Mouse (Mus musculus) C2C12 (cell line): ENCODE results near the gene Plekhh2. TPM values are rescaled to one million over a fixed set of nuclear protein-coding genes. Genes with fewer than 3 reads are reported as not detected.

ENCODE experiments used
- H3K27me3 ChIP-seq: one replicate; pipeline ENCODE4 v1.6.1; 2011; ENCODE audit not compliant: control insufficient read depth, insufficient read depth, insufficient read length
- H3K36me3 ChIP-seq: one replicate; pipeline ENCODE4 v1.6.1; 2011; ENCODE audit not compliant: control insufficient read depth, insufficient read depth
- H3K4me3 ChIP-seq: one replicate; pipeline ENCODE4 v1.5.1; 2011; ENCODE audit warnings: mild to moderate bottlenecking, control low read depth; ENCODE audit not compliant: poor library complexity, insufficient read depth, severe bottlenecking
- H3K79me2 ChIP-seq: one replicate; pipeline ENCODE4 v1.6.1; 2011; ENCODE audit not compliant: control insufficient read depth, insufficient read depth
- H3K79me3 ChIP-seq: one replicate; pipeline ENCODE4 v1.6.1; 2011; ENCODE audit warnings: low read depth, control low read depth
- H3ac ChIP-seq: one replicate; pipeline ENCODE3; 2011; ENCODE audit warnings: low read depth; ENCODE audit not compliant: control insufficient read depth, insufficient read length
- CEBPB ChIP-seq: IDR thresholded peaks from one replicate; pipeline ENCODE4 v1.6.1; 2011; ENCODE audit warnings: low read depth, mild to moderate bottlenecking, control low read depth, moderate library complexity
- CTCF ChIP-seq: IDR thresholded peaks from one replicate; pipeline ENCODE4 v1.5.1; 2011; ENCODE audit not compliant: control insufficient read depth, insufficient read depth, insufficient read length
- FOSL1 ChIP-seq: IDR thresholded peaks from one replicate; pipeline ENCODE4 v1.8.0; 2011; ENCODE audit warnings: mild to moderate bottlenecking, low read length; ENCODE audit not compliant: poor library complexity, insufficient read depth, severe bottlenecking
- MAX ChIP-seq: IDR thresholded peaks from one replicate; pipeline ENCODE4 v1.6.1; 2011; ENCODE audit warnings: mild to moderate bottlenecking, control low read depth
- MYOD1 ChIP-seq: IDR thresholded peaks from one replicate; pipeline ENCODE4 v1.6.1; 2011; ENCODE audit warnings: low read depth; ENCODE audit not compliant: control insufficient read depth, insufficient read length
- MYOG ChIP-seq: IDR thresholded peaks from one replicate; pipeline ENCODE4 v1.6.1; 2011; ENCODE audit not compliant: control insufficient read depth, insufficient read length; ENCODE audit errors: extremely low read depth
- USF1 ChIP-seq: IDR thresholded peaks from one replicate; pipeline ENCODE4 v1.6.1; 2011; ENCODE audit warnings: low read depth, mild to moderate bottlenecking, control low read depth, moderate library complexity
- polyA plus RNA-seq: library from polyadenylated mRNA; unstranded; fragments of >200 nt; fragmentation: generic; extraction: Trizol; gene quantifications from one replicate; pipeline ENCODE4 v1.2.1, GENCODE M21; 2012; ENCODE audit warnings: missing spikeins

Gene Plekhh2
- polyA plus RNA-seq, 1 experiment, result 8.7 TPM

GRCm38 (mm10) chr17:84601805-84602204 lies 90.1 kb downstream of the Plekhh2 start:
- no peak for TF ChIP-seq FOSL1
- no peak for TF ChIP-seq MYOG
- TF ChIP-seq CTCF, result no peak
- no peak for TF ChIP-seq MYOD1
- no peak for TF ChIP-seq CEBPB
- no peak for TF ChIP-seq USF1
- TF ChIP-seq MAX, result no peak
- H3K79me3 ChIP-seq, result no peaks in the 10 kb centered on the region
- peaks cover 71% of the 10 kb centered on the region for H3K36me3 ChIP-seq
- no peak overlapping the region for H3K4me3 ChIP-seq
- no peaks in the 10 kb centered on the region for H3K27me3 ChIP-seq
- no peaks in the 10 kb centered on the region for H3K79me2 ChIP-seq
- no peak overlapping the region for H3ac ChIP-seq

- no peak overlapping the region for H3K4me3 ChIP-seq
- TF ChIP-seq USF1, result no peak
- TF ChIP-seq CEBPB, result no peak
- no peak for TF ChIP-seq CTCF
- no peak for TF ChIP-seq MYOG
- no peak for TF ChIP-seq MYOD1
- no peak for TF ChIP-seq MAX
- TF ChIP-seq FOSL1, result no peak
- H3K79me2 ChIP-seq, result no peaks in the 10 kb centered on the region
- peaks cover 68% of the 10 kb centered on the region for H3K36me3 ChIP-seq
- no peak overlapping the region for H3ac ChIP-seq
- H3K79me3 ChIP-seq, result no peaks in the 10 kb centered on the region
- H3K27me3 ChIP-seq, result no peaks in the 10 kb centered on the region
These were observed 91.5 kb downstream of the Plekhh2 start for GRCm38 (mm10) chr17:84603202-84603627.

GRCm38 (mm10) chr17:84603709-84604420 lies 92.2 kb downstream of the Plekhh2 start:
- Histone ChIP-seq H3K79me3 (no peaks in the 10 kb centered on the region), H3K36me3 (peaks cover 68% of the 10 kb centered on the region), H3K79me2 (no peaks in the 10 kb centered on the region), H3K27me3 (no peaks in the 10 kb centered on the region), H3K4me3 (no peak overlapping the region), H3ac (no peak overlapping the region)
- TF ChIP-seq MYOD1 (no peak), MYOG (no peak), CTCF (no peak), FOSL1 (no peak), CEBPB (no peak)

GRCm38 (mm10) chr17:84606976-84607375 lies 95.3 kb downstream of the Plekhh2 start:
- peaks cover 46% of the 10 kb centered on the region for H3K36me3 ChIP-seq
- H3K4me3 ChIP-seq, result no peak overlapping the region
- no peak overlapping the region for H3ac ChIP-seq
- no peaks in the 10 kb centered on the region for H3K79me2 ChIP-seq
- H3K79me3 ChIP-seq, result no peaks in the 10 kb centered on the region
- H3K27me3 ChIP-seq, result no peaks in the 10 kb centered on the region
- TF ChIP-seq MAX (no peak), MYOD1 (no peak)

- Histone ChIP-seq H3K36me3 (peaks cover 48% of the 10 kb centered on the region), H3ac (no peak overlapping the region), H3K79me3 (no peaks in the 10 kb centered on the region), H3K79me2 (no peaks in the 10 kb centered on the region), H3K4me3 (no peak overlapping the region), H3K27me3 (no peaks in the 10 kb centered on the region)
- no peak for TF ChIP-seq MYOD1
- TF ChIP-seq FOSL1, result no peak
- no peak for TF ChIP-seq MAX
These were observed 95.9 kb downstream of the Plekhh2 start for GRCm38 (mm10) chr17:84607617-84608016.

GRCm38 (mm10) chr17:84608606-84609005 lies 96.9 kb downstream of the Plekhh2 start:
- Histone ChIP-seq H3K79me3 (no peaks in the 10 kb centered on the region), H3K4me3 (no peak overlapping the region), H3K79me2 (no peaks in the 10 kb centered on the region), H3K36me3 (peaks cover 49% of the 10 kb centered on the region), H3ac (no peak overlapping the region), H3K27me3 (no peaks in the 10 kb centered on the region)
- TF ChIP-seq FOSL1 (no peak), CEBPB (no peak), MAX (no peak), USF1 (no peak), MYOG (no peak), MYOD1 (no peak), CTCF (no peak)
